Mouse (Mus musculus): Measurements from ENCODE around the gene Isca1. TPM values are rescaled to one million over a fixed set of nuclear protein-coding genes. Genes with fewer than 3 reads are reported as not detected.

Gene Isca1
- 93.6 to 97.7 TPM (median 94.8 TPM) in 4 replicates for total RNA-seq (2023)

GRCm38 (mm10) chr13:59769296-59770163 is at the start of gene Isca1:
TSS of gene Isca1 (minus strand) at chr13:59769810.

GRCm38 (mm10) chr13:59782145-59782544 is 12.5 kb upstream of the Isca1 start, which contains the start of gene Gm49354:
TSS of gene Gm49354 (minus strand) at chr13:59782245.

GRCm38 (mm10) chr13:59746711-59747110 is 22.9 kb downstream of the Isca1 start, which contains the start of gene 1700014D04Rik:
TSS of gene 1700014D04Rik (minus strand) at chr13:59746752.

GRCm38 (mm10) chr13:59731652-59732051 is 38.0 kb downstream of the Isca1 start, which contains the start of gene Spata31d1d:
TSS of gene Spata31d1d (minus strand) at chr13:59731752.

GRCm38 (mm10) chr13:59711984-59712383 is 57.6 kb downstream of the Isca1 start, which contains the start of gene Spata31d1b:
TSS of gene Spata31d1b (plus strand) at chr13:59712284.

GRCm38 (mm10) chr13:59710230-59710629 is 59.4 kb downstream of the Isca1 start, which contains the start of gene Spata31d1a:
TSS of gene Spata31d1a (minus strand) at chr13:59710330.

Other genes starting within 250 kb of the Isca1 start
- 54.1 to 69.6 TPM (median 56.8 TPM) in 4 replicates for gene Agtpbp1, start 184.6 kb downstream of the Isca1 start, total RNA-seq (2023)
- gene Naa35, start 184.6 kb downstream of the Isca1 start, total RNA-seq (2023) = 56.5 to 67.1 TPM (median 63.9 TPM) in 4 replicates
- 19.5 to 26.9 TPM (median 20.3 TPM) in 4 replicates for gene Golm1, start 94.0 kb downstream of the Isca1 start, total RNA-seq (2023)
- gene 4921517D22Rik, start 75.7 kb downstream of the Isca1 start, total RNA-seq (2023) = not detected in 4 replicates
- 0.09 TPM in 1 of 4 replicates, not detected in the others for gene Spata31d1a, start 59.5 kb downstream of the Isca1 start, total RNA-seq (2023)
- not detected in 4 replicates for gene Spata31d1b, start 57.5 kb downstream of the Isca1 start, total RNA-seq (2023)
- not detected in 4 replicates for gene Spata31d1d, start 38.1 kb downstream of the Isca1 start, total RNA-seq (2023)
- 0.17 to 0.18 TPM in 2 of 4 replicates, not detected in the others for gene 1700014D04Rik, start 23.1 kb downstream of the Isca1 start, total RNA-seq (2023)
- not detected in 4 replicates for gene Gm49354, start 12.4 kb upstream of the Isca1 start, total RNA-seq (2023)
- 266 to 273 TPM (median 269 TPM) in 4 replicates for gene Tut7, start 53.3 kb upstream of the Isca1 start, total RNA-seq (2023)